ENCODE assay signal across 25 mouse cellular contexts in the genomic region with DNA sequence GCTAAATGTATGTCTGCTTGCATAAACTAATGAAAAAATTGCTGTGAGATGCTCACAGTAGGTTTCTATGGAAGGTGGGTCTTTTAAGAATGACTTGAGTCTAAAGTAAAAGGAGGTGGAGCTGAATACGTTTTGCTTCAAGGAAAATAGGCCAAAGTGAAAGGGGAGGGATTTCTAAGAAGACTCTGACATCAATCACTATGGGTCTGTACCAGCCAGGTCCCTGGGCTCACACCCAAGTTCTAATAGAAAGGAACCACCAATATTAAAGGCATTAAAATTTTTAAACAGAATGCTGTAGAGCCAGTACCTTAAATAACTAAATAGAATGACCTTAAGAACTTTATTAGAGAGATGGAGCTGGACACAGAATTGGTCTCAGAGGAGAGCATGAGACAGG.
"Had no signal": no experiment of that assay in that cellular context is flagged by ENCODE, and none has a peak within 500 bp of the region (broad histone marks: within the 10 kb centered on the region; RNA-seq: fewer than 3 reads in every experiment).

No protein-coding gene starts in this region.

- ATAC-seq: hindbrain, postnatal 0 days; intestine, postnatal 0 days; liver, postnatal 0 days had no signal

- H3K9ac ChIP-seq: heart, embryonic 13.5 days; heart, embryonic 15.5 days; hindbrain, embryonic 13.5 days; hindbrain, embryonic 15.5 days; kidney, embryonic 15.5 days; limb, embryonic 12.5 days; liver, embryonic 13.5 days; liver, embryonic 15.5 days; liver, postnatal 0 days had no signal

- H3K4me1 ChIP-seq: heart, embryonic 13.5 days; heart, embryonic 15.5 days; hindbrain, embryonic 13.5 days; hindbrain, embryonic 15.5 days; kidney, embryonic 15.5 days; liver, embryonic 13.5 days; liver, embryonic 15.5 days had no signal

- H3K27me3 ChIP-seq: heart, embryonic 13.5 days; heart, embryonic 15.5 days; hindbrain, embryonic 13.5 days; hindbrain, embryonic 15.5 days; kidney, embryonic 15.5 days; liver, embryonic 13.5 days; liver, embryonic 15.5 days had no signal

- H3K4me2 ChIP-seq: heart, embryonic 11.5 days; heart, embryonic 13.5 days; heart, embryonic 15.5 days; hindbrain, embryonic 13.5 days; hindbrain, embryonic 15.5 days; kidney, embryonic 15.5 days; limb, embryonic 12.5 days; liver, embryonic 11.5 days; liver, embryonic 13.5 days; liver, embryonic 15.5 days had no signal

- H3K9me3 ChIP-seq: heart, embryonic 13.5 days; heart, embryonic 15.5 days; hindbrain, embryonic 13.5 days; hindbrain, embryonic 15.5 days; kidney, embryonic 15.5 days; limb, embryonic 10.5 days; limb, embryonic 12.5 days; liver, embryonic 13.5 days; liver, embryonic 15.5 days had no signal

- DNase-seq: gastrocnemius, postnatal 14 days; gastrocnemius, postnatal 36 days; heart, adult 11 months; heart, adult 2 months; heart, postnatal 14 days; heart, postnatal 36 days; kidney, postnatal 25 days; liver; liver, embryonic 13.5 days; liver, postnatal 0 days had no signal

- H3K27ac ChIP-seq: heart, adult 2 months; heart, embryonic 13.5 days; heart, embryonic 15.5 days; hindbrain, embryonic 13.5 days; hindbrain, embryonic 15.5 days; hindbrain, postnatal 0 days; kidney, embryonic 15.5 days; kidney, postnatal 0 days; layer of hippocampus, adult 2 months; left cerebral cortex, adult 2 months; limb, embryonic 10.5 days; limb, embryonic 12.5 days; liver, embryonic 13.5 days; liver, embryonic 15.5 days had no signal

- H3K36me3 ChIP-seq: heart, embryonic 13.5 days; heart, embryonic 15.5 days; hindbrain, embryonic 13.5 days; hindbrain, embryonic 15.5 days; kidney, embryonic 15.5 days; limb, embryonic 10.5 days; limb, embryonic 12.5 days; liver, embryonic 13.5 days; liver, embryonic 15.5 days had no signal

- H3K4me3 ChIP-seq: heart, adult 2 months; heart, embryonic 13.5 days; heart, embryonic 15.5 days; hindbrain, embryonic 13.5 days; hindbrain, embryonic 15.5 days; kidney, embryonic 15.5 days; layer of hippocampus, adult 2 months; left cerebral cortex, adult 2 months; limb, embryonic 10.5 days; limb, embryonic 12.5 days; liver, embryonic 13.5 days; liver, embryonic 15.5 days had no signal
